Mouse (Mus musculus) cortical plate, adult 2 months (tissue): ENCODE measurements at regions not wholly inside any gene's neighbourhood (a gene's known extent, or its start where the extent isn't known, plus 50 kb on each side); places are given as distances from the start of the nearest gene placed in this dataset.

ENCODE experiments used
- H3K27ac ChIP-seq: fragments of 200-500 bp; 2 replicates; pipeline ENCODE4 v1.5.1; 2012; ENCODE audit warnings: low read length, control low read depth, inconsistent platforms; ENCODE audit not compliant: insufficient read depth
- H3K4me1 ChIP-seq: fragments of 200-500 bp; 2 replicates; pipeline ENCODE4 v1.6.1; 2011; ENCODE audit warnings: low read length; ENCODE audit not compliant: control insufficient read depth, insufficient read depth
- H3K4me3 ChIP-seq: fragments of 200-500 bp; 2 replicates; pipeline ENCODE4 v1.5.1; 2011; ENCODE audit warnings: mild to moderate bottlenecking, low read length, control low read depth; ENCODE audit not compliant: insufficient read depth
- CTCF ChIP-seq: fragments of 200-500 bp; IDR thresholded peaks from 2 replicates; pipeline ENCODE4 v1.5.1; 2011; ENCODE audit warnings: mild to moderate bottlenecking, control low read depth, low read length; ENCODE audit not compliant: insufficient read depth; ENCODE audit errors: extremely low read depth
- POLR2A ChIP-seq: fragments of 200-500 bp; IDR thresholded peaks from 2 replicates; pipeline ENCODE4 v1.6.1; 2011; ENCODE audit warnings: mild to moderate bottlenecking, low read length, control low read depth; ENCODE audit not compliant: insufficient read depth; ENCODE audit errors: extremely low read depth

DNA sequence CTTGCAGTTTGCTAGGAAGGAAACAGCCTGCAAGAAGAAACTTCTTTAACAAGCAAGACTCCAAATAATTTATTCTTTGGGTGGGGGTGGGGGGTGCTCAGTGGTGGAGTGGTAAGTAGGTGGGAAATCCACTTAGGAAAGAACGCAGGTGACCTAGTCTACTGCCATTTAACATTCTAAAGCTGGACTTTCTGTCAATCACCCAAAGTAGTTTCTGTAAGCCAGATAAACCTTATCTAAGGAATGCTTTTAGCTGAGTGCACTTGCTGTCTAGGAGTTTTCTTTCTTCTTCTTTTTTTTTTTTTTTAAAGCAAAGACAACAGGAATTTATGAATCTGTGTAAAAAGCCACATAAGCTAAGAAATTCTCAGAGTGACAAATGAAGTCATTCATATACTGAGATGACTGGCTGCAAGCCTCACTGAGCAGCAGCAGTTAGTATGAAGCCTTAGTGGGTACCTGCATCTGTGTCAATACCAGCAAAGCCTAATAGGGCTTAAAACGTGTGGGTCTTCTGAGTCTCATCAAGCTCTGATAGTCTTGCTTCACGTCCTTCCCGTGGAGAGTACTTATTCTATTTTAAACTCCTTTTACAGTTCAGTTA, 210.0 kb upstream of the 4933412E24Rik start:
- no peaks in the 10 kb centered on the region for H3K4me1 ChIP-seq
- H3K27ac ChIP-seq: no peak overlapping the region
- no peak for TF ChIP-seq CTCF
- TF ChIP-seq POLR2A: no peak
- no peak overlapping the region for H3K4me3 ChIP-seq

DNA sequence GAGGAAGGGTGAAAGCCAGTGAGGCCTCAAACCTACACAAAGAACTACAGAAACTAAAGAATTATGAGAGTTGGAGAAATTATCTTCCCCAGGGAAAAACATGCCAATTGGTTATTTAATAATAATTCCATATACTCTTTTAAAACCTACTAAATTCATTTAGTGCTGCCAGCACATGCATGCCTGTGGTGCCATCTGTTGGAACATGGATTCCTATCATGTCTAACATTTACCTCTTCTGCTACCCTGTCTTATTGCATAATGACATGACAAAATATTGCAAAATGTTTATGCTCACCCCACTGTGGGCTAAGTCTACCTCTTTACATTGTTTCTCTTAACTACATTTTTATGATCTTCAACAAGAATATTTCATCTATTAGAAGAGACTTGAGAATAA, 178.7 kb upstream of the 4933412E24Rik start:
- Histone ChIP-seq H3K4me3 (no peak overlapping the region), H3K4me1 (no peaks in the 10 kb centered on the region), H3K27ac (no peak overlapping the region)
- TF ChIP-seq CTCF (no peak), POLR2A (no peak)

DNA sequence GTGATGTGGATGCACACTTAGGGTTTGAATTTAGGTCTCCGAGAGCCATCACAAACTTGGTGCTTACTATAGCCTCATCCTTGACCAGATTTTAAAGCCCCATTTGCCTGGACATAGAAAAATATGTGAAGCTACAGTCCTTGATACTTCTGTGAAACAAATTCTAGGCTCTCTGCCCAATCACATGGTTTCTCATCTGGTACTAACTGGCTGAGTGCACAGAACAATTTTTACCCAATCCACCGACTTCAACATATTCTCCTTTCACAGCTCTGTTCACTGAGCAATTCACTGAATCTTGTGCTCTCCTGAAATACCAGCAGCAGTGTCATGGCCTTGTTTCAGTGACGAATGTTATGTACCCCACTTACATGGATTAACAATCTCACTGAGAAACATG, 176.7 kb upstream of the 4933412E24Rik start:
- no peak for TF ChIP-seq POLR2A
- TF ChIP-seq CTCF: no peak
- Histone ChIP-seq H3K27ac (no peak overlapping the region), H3K4me1 (no peaks in the 10 kb centered on the region), H3K4me3 (no peak overlapping the region)

GRCm38 (mm10) chr15:60187002-60187715, 170.7 kb upstream of the 4933412E24Rik start:
- no peak for TF ChIP-seq POLR2A
- TF ChIP-seq CTCF: no peak
- Histone ChIP-seq H3K4me3 (no peak overlapping the region), H3K27ac (no peak overlapping the region), H3K4me1 (no peaks in the 10 kb centered on the region)

GRCm38 (mm10) chr15:60141554-60142070, 125.2 kb upstream of the 4933412E24Rik start:
- Histone ChIP-seq H3K27ac (no peak overlapping the region), H3K4me1 (no peaks in the 10 kb centered on the region), H3K4me3 (no peak overlapping the region)
- TF ChIP-seq CTCF (no peak), POLR2A (no peak)

DNA sequence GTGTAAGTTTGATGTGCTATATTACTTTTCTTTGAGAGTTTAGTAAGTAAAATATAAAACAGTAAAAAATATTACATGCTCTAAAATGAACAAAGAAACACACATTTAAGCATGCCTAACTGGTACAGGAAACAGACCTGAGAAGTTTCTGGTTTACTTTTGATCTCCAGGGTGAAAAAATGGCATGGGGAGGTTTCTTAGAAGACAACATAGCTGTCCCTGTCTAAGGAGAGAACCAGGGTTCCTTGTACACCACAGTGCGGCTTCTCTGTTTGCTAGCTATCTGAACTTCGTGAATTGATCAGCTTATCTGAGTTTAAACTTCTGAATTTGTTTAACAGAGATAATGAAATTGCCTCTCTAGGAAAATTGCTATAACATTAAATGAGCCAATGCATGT, 120.3 kb upstream of the 4933412E24Rik start:
- Histone ChIP-seq H3K27ac (no peak overlapping the region), H3K4me1 (no peaks in the 10 kb centered on the region), H3K4me3 (no peak overlapping the region)
- TF ChIP-seq POLR2A (no peak), CTCF (no peak)

DNA sequence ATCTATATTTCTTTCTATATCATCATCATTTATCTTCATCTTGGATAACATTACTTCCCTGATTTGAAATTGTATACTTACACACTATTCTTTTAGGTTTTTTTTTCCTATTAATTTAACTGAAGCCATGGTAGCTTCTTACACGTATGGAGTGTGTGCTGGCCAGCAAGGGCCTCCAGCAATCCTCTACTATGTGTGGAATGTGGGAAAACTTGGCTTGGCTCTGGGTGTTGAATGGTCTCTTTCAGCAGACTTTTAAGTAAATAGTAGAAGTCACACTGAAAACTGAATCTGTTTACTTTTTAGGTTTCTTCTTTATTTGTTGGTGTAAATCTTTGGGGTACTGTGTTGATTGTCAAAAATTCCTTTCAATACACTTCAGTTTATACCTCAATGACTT, 118.1 kb upstream of the 4933412E24Rik start:
- Histone ChIP-seq H3K27ac (no peak overlapping the region), H3K4me3 (no peak overlapping the region), H3K4me1 (no peaks in the 10 kb centered on the region)
- no peak for TF ChIP-seq POLR2A

GRCm38 (mm10) chr15:60132701-60133100, 116.3 kb upstream of the 4933412E24Rik start:
- Histone ChIP-seq H3K4me3 (no peak overlapping the region), H3K4me1 (no peaks in the 10 kb centered on the region), H3K27ac (no peak overlapping the region)
- TF ChIP-seq CTCF (no peak), POLR2A (no peak)

- no peak overlapping the region for H3K27ac ChIP-seq
- H3K4me3 ChIP-seq: no peak overlapping the region
- H3K4me1 ChIP-seq: no peaks in the 10 kb centered on the region
- TF ChIP-seq CTCF (no peak), POLR2A (no peak)
These were observed 108.0 kb upstream of the 4933412E24Rik start for GRCm38 (mm10) chr15:60124461-60124860.

- no peak overlapping the region for H3K27ac ChIP-seq
- H3K4me1 ChIP-seq: no peaks in the 10 kb centered on the region
- no peak overlapping the region for H3K4me3 ChIP-seq
- TF ChIP-seq CTCF (no peak), POLR2A (no peak)
These were observed 103.5 kb upstream of the 4933412E24Rik start for GRCm38 (mm10) chr15:60119926-60120325.
